10 mouse cellular contexts compared by ENCODE assay signal in genomic region chr12:73544736-73545671, GRCm38 (mm10). TPM values are rescaled to one million over a fixed set of nuclear protein-coding genes. Genes with fewer than 3 reads are reported as not detected.
DNase-seq lines count a peak whose midpoint lies in the region; ATAC-seq lines count a peak whose summit lies in the region.
"Had no signal": no experiment of that assay in that cellular context is flagged by ENCODE, and none has a peak within 500 bp of the region (broad histone marks: within the 10 kb centered on the region; RNA-seq: fewer than 3 reads in every experiment).

No protein-coding gene starts in this region.

- H3K27ac ChIP-seq in forebrain, embryonic 15.5 days (replicated peaks): no peak overlapping the region
- no peak overlapping the region for H3K27ac ChIP-seq in liver, embryonic 13.5 days

- DNase-seq in heart, adult 11 months: peak; percentile 87
- no peak for DNase-seq in heart, adult 9 months (ENCODE audit: low spot score in 2 of 2)
- DNase-seq in liver, embryonic 13.5 days: no peak
- DNase-seq in layer of hippocampus, adult 9-10 months (ENCODE audit: low spot score): no peak
- no peak for DNase-seq in gastrocnemius, adult 18-20 months (ENCODE audit: low spot score)
- DNase-seq: B cell, adult 2 months had no signal

- H3K4me1 ChIP-seq in forebrain, embryonic 15.5 days: peaks cover 13% of the 10 kb centered on the region
- H3K4me1 ChIP-seq in liver, embryonic 13.5 days (replicated peaks): peaks cover 15% of the 10 kb centered on the region

- no peaks in the 10 kb centered on the region for H3K36me3 ChIP-seq in forebrain, embryonic 15.5 days
- no peaks in the 10 kb centered on the region for H3K36me3 ChIP-seq in liver, embryonic 13.5 days

- peak overlapping the region; percentile 53 for H3K4me2 ChIP-seq in forebrain, embryonic 15.5 days (replicated peaks)
- H3K4me2 ChIP-seq in liver, embryonic 13.5 days: peak overlapping the region; percentile 64

- peak; percentile 43 for ATAC-seq in CD4-positive, CD25-positive, alpha-beta regulatory T cell, adult 4 months
- no peak for ATAC-seq in forebrain, embryonic 15.5 days (replicated peaks)
- no peak for ATAC-seq in liver, embryonic 13.5 days (ENCODE audit: low read depth)
- ATAC-seq in frontal cortex, adult (ENCODE audit: low TSS enrichment): no peak

- peaks cover 73% of the 10 kb centered on the region for H3K27me3 ChIP-seq in forebrain, embryonic 15.5 days
- H3K27me3 ChIP-seq in liver, embryonic 13.5 days: peaks cover 78% of the 10 kb centered on the region

- H3K9me3 ChIP-seq in forebrain, embryonic 15.5 days: no peaks in the 10 kb centered on the region
- no peaks in the 10 kb centered on the region for H3K9me3 ChIP-seq in liver, embryonic 13.5 days (replicated peaks)

- 16% methylated on average over 48 of the region's 48 CpGs for WGBS in forebrain, embryonic 15.5 days
- WGBS in liver, embryonic 13.5 days (ENCODE audit: insufficient replicate concordance): 12% methylated on average over 48 of the region's 48 CpGs

- no peak overlapping the region for H3K9ac ChIP-seq in forebrain, embryonic 15.5 days (replicated peaks)
- peak overlapping the region; percentile 35; the same call in 1 of the 2 replicates for H3K9ac ChIP-seq in liver, embryonic 13.5 days

- H3K4me3 ChIP-seq in forebrain, embryonic 15.5 days: peak overlapping the region; percentile 40
- peak overlapping the region; percentile 49 for H3K4me3 ChIP-seq in liver, embryonic 13.5 days (replicated peaks)

RNA-seq across cellular contexts. Expression of gene Tmem30b, which starts 1.2 kb away (rescaled TPM):
- polyA plus RNA-seq in CD4-positive, CD25-positive, alpha-beta regulatory T cell, adult 4 months (2017; shearing (Covaris generic)): under 1 TPM; 0.22 to 0.27 TPM
- polyA plus RNA-seq in forebrain, embryonic 15.5 days (2015; fragmentation: Nextera tagmentation; extraction: Ambion mirVana): 0.19 and 0.22 TPM in 2 replicates
- 1.7 and 2.4 TPM in 2 replicates for polyA plus RNA-seq in liver, embryonic 13.5 days (2015; fragmentation: Nextera tagmentation; extraction: Ambion mirVana)
- total RNA-seq in gastrocnemius, adult 18-20 months (2021): under 1 TPM; 0.11 to 0.74 TPM
- total RNA-seq: neutrophil, adult 5-6 weeks had no signal

RNA-seq across cellular contexts. Expression of gene Prkch, which starts 39.6 kb away (rescaled TPM):
- polyA plus RNA-seq in CD4-positive, CD25-positive, alpha-beta regulatory T cell, adult 4 months (2017; shearing (Covaris generic)): 10 to 100 TPM; 73.0 to 76.1 TPM
- 4.9 and 6.6 TPM in 2 replicates for polyA plus RNA-seq in forebrain, embryonic 15.5 days (2015; fragmentation: Nextera tagmentation; extraction: Ambion mirVana)
- 1.2 and 1.7 TPM in 2 replicates for polyA plus RNA-seq in liver, embryonic 13.5 days (2015; fragmentation: Nextera tagmentation; extraction: Ambion mirVana)
- 1 to 10 TPM; 4.4 to 5.0 TPM for total RNA-seq in gastrocnemius, adult 18-20 months (2021)
